Mouse (Mus musculus) ES-E14 (cell line): ENCODE data around the gene Sh3rf1. TPM values are rescaled to one million over a fixed set of nuclear protein-coding genes. Genes with fewer than 3 reads are reported as not detected.

Experiments
- DNase-seq: peaks from one replicate; pipeline ENCODE4 v3.0.0-alpha.2; 2013; ENCODE audit warnings: low read depth, low spot score
- H3K27ac ChIP-seq: 2 replicates; pipeline ENCODE4 v1.5.1; 2012; ENCODE audit warnings: low read depth, mild to moderate bottlenecking, low read length, moderate library complexity, mixed read lengths; ENCODE audit not compliant: poor library complexity, insufficient read depth, severe bottlenecking
- H3K36me3 ChIP-seq: 2 replicates; pipeline ENCODE4 v1.6.1; 2012; ENCODE audit warnings: mild to moderate bottlenecking, low read length, moderate library complexity, mixed read lengths; ENCODE audit not compliant: control insufficient read depth, poor library complexity, insufficient read depth, severe bottlenecking
- H3K4me1 ChIP-seq, 2 experiments: fragments of 150-350 bp in 1 of 2; sonication (generic) in 1 of 2; 2 replicates each; pipeline ENCODE4 v1.6.1; 2012; ENCODE audit warnings: low read length in 2 of 2, mild to moderate bottlenecking in 1 of 2, mixed read lengths in 1 of 2; ENCODE audit not compliant: control insufficient read depth in 2 of 2, insufficient read depth in 2 of 2, poor library complexity in 1 of 2
- H3K4me3 ChIP-seq, 2 experiments: fragments of 150-350 bp in 1 of 2; sonication (generic) in 1 of 2; 2 replicates each; pipeline ENCODE4 v1.5.1; 2012; ENCODE audit warnings: low read length in 2 of 2, low read depth in 1 of 2, mild to moderate bottlenecking in 1 of 2, mixed read lengths in 1 of 2; ENCODE audit not compliant: insufficient read depth in 1 of 2, poor library complexity in 1 of 2, severe bottlenecking in 1 of 2
- H3K9ac ChIP-seq: 2 replicates; pipeline ENCODE4 v1.6.1; 2012; ENCODE audit warnings: low read depth, mild to moderate bottlenecking, low read length, mixed read lengths; ENCODE audit not compliant: poor library complexity, insufficient read depth, severe bottlenecking
- H3K9me3 ChIP-seq: fragments of 150-350 bp; sonication (generic); 2 replicates; pipeline ENCODE4 v1.6.1; 2012; ENCODE audit warnings: low read depth, mild to moderate bottlenecking, low read length; ENCODE audit not compliant: control insufficient read depth, insufficient read depth
- CHD2 ChIP-seq: IDR thresholded peaks from 2 replicates; pipeline ENCODE4 v1.6.1; 2014; ENCODE audit warnings: mild to moderate bottlenecking, low read depth, low read length, inconsistent platforms
- HCFC1 ChIP-seq: IDR thresholded peaks from 2 replicates; pipeline ENCODE4 v1.6.1; 2012; ENCODE audit warnings: low read length, inconsistent platforms, borderline replicate concordance; ENCODE audit not compliant: insufficient read depth
- MAFK ChIP-seq: IDR thresholded peaks from 2 replicates; pipeline ENCODE4 v1.6.1; 2014; ENCODE audit warnings: mild to moderate bottlenecking, low read depth, low read length, inconsistent platforms; ENCODE audit not compliant: insufficient read depth
- ZC3H11A ChIP-seq: IDR thresholded peaks from 2 replicates; pipeline ENCODE4 v1.6.1; 2012; ENCODE audit warnings: low read depth, mild to moderate bottlenecking, inconsistent platforms, low read length, borderline replicate concordance
- ZNF384 ChIP-seq: IDR thresholded peaks from 2 replicates; pipeline ENCODE4 v1.6.1; 2012; ENCODE audit warnings: low read depth, low read length, inconsistent platforms
- in situ Hi-C, 2 experiments: fragments of 600-800 bp; cut with MboI; formaldehyde crosslinking; loops; one replicate each; pipeline ENCODE4 v1.15.1; 2025; ENCODE audit warnings: low sequenced_read_pairs in 2 of 2, inconsistent platforms in 1 of 2; ENCODE audit not compliant: unreplicated experiment in 2 of 2
- total RNA-seq: library from RNA; depleted of rRNA; stranded (reverse); fragments of 300-350 nt; gene quantifications from 2 replicates; pipeline ENCODE4 v1.2.3, GENCODE M21; 2012

Gene Sh3rf1
- total RNA-seq, 1 experiment, result 6.0 TPM

DNA sequence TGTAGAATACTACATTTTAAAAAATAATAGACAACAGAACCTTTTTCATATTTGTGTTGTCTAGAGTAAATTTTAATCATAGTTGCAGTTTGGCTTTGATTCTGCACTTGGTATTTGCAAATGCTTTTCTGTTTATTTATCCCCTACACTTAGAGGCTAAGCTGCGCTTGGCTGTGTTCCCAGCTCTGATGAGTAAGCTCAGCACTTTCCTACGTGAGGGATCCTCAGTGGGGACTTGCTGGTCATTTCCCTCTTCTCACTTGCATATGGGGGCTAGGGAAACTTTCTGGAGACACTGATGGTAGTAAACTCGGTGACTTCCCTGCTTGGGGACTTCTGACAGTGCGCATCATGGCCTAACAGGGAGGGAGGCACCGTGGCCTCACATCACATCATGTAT is 41.7 kb downstream of the Sh3rf1 start:
- H3K4me1 ChIP-seq, result no peaks in the 10 kb centered on the region; a peak in 1 of 4 replicates
- TF ChIP-seq ZC3H11A, result no peak
- no peak for TF ChIP-seq ZNF384
- no peak overlapping the region for H3K9ac ChIP-seq
- H3K9me3 ChIP-seq, result no peaks in the 10 kb centered on the region
- no peak for DNase-seq
- H3K36me3 ChIP-seq, result no peaks in the 10 kb centered on the region
- no peak overlapping the region for H3K27ac ChIP-seq
- in situ Hi-C loops, result no loop called here
- no peak overlapping the region for H3K4me3 ChIP-seq

DNA sequence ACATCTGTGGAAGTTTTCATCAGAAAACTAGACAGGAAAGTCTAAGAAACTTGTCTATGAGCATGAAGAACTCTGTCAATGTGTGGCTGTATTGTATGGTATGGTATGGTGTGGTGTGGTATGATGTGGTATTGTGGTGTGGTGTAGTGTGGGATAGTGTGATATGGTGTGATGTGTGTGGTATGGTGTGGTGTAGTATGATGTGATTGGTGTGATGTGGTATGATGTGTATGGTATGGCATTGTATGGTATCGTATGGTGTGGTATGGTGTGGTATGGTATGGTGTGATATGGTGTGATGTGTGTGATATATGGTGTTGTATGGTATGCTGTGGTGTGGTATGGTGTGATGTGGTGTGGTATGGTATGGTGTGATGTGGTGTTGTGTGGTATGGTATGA is 43.4 kb downstream of the Sh3rf1 start:
- H3K4me3 ChIP-seq, result no peak overlapping the region
- DNase-seq, result no peak
- peaks cover 0 to 6% of the 10 kb centered on the region in 2 experiments; a peak in 2 of 4 replicates for H3K4me1 ChIP-seq
- no peaks in the 10 kb centered on the region for H3K9me3 ChIP-seq
- in situ Hi-C loops, result no loop called here
- no peak overlapping the region for H3K27ac ChIP-seq
- TF ChIP-seq ZNF384, result no peak
- no peak overlapping the region for H3K9ac ChIP-seq
- no peaks in the 10 kb centered on the region for H3K36me3 ChIP-seq

DNA sequence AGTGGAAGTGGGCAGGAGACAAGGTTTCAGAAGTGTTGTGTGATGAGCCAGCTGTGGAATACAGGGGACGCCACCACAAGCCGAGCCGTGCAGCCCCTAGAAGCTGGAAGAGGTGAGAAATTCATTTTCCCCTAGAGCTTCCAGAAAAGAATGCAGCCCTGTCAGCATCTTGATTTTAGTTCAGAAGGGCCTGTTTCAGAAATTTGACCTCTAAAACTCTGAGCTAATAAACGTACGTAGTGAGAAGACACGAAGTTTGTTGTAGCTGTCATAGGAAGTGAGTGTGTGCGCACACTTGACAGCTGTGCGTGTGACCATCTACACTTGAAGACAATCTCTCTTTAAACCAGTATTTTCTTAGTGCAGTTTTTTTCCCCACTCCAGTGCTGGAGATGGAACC is 44.0 kb downstream of the Sh3rf1 start:
- H3K4me3 ChIP-seq, result no peak overlapping the region
- no peaks in the 10 kb centered on the region for H3K36me3 ChIP-seq
- in situ Hi-C loops, result no loop called here
- no peaks in the 10 kb centered on the region for H3K9me3 ChIP-seq
- TF ChIP-seq ZC3H11A (no peak), HCFC1 (no peak), MAFK (no peak), CHD2 (no peak), ZNF384 (no peak)
- H3K9ac ChIP-seq, result no peak overlapping the region
- DNase-seq, result no peak
- H3K4me1 ChIP-seq, result peaks cover 0 to 6% of the 10 kb centered on the region in 2 experiments; a peak in 2 of 4 replicates
- no peak overlapping the region for H3K27ac ChIP-seq

DNA sequence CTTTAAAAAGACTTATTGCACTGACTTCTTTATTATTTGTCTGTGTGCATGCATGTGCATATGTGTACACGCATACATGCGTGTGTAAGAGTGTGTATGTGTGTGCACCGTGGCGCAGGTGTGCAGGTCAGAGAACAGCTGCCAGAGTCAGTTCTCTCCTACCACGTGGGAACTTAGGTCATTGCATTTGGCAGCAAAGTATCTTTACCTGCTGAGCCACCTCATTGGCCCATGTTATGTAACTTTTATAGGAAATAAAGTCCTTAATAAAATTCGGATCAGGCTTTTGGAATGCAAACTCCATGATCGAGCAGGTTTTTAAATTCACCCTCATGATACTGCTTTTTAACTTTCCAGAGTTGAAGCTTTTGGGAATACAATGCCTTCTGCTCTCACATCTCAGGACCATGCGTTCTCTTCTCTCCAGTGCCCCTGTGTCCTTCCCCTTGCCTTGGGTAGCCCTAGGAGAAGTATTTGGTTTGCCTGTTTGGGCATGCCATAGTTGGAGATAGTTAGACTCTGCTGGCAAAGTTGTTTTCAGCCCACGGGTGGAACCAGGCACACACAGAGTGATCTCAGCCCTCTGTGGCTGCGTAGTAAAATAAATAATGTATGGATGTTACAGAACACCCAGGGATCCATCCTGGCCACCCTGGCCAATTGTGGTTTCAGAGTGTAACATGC is 44.7 kb downstream of the Sh3rf1 start:
- Histone ChIP-seq H3K9ac (no peak overlapping the region), H3K4me1 (peaks cover 0 to 6% of the 10 kb centered on the region in 2 experiments; a peak in 2 of 4 replicates), H3K9me3 (no peaks in the 10 kb centered on the region), H3K4me3 (no peak overlapping the region), H3K27ac (no peak overlapping the region), H3K36me3 (no peaks in the 10 kb centered on the region)
- TF ChIP-seq CHD2 (no peak), MAFK (no peak), ZC3H11A (no peak), HCFC1 (no peak), ZNF384 (no peak)
- in situ Hi-C loops, result no loop called here
- no peak for DNase-seq

DNA sequence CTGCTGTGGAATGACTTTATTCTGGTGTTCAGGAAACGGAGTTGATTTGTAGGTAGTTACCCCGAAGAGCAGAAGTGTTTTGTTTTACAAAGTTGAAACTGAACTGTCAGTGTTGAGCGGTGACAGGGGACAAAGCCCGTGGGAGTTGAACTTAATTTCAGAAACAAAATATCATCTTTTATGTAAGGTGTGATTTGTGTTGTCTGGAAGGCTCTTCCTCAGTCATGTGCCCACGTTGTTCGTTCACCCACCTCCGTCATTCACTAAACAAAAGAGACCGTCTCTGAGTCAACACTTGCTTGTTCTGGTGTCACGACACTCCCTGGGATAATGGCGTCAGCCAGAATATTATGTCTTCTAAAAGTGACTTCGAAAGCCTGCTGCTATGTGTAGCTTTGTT is 46.3 kb downstream of the Sh3rf1 start:
- TF ChIP-seq ZNF384, result no peak
- no peak for TF ChIP-seq HCFC1
- no peak for TF ChIP-seq ZC3H11A
- no peak for TF ChIP-seq CHD2
- TF ChIP-seq MAFK, result no peak
- no peaks in the 10 kb centered on the region for H3K9me3 ChIP-seq
- DNase-seq, result no peak
- H3K4me3 ChIP-seq, result no peak overlapping the region
- in situ Hi-C loops, result no loop called here
- H3K36me3 ChIP-seq, result no peaks in the 10 kb centered on the region
- peaks cover 0 to 8% of the 10 kb centered on the region in 2 experiments; a peak in 2 of 4 replicates for H3K4me1 ChIP-seq
- no peak overlapping the region for H3K9ac ChIP-seq
- H3K27ac ChIP-seq, result no peak overlapping the region
